Mouse (Mus musculus): ENCODE measurements at regions not wholly inside any gene's neighbourhood (a gene's known extent, or its start where the extent isn't known, plus 50 kb on each side); places are given as distances from the start of the nearest gene placed in this dataset.
"Not testable (repeated sequence)": the region's sequence is repeated elsewhere in the genome, so short reads cannot be mapped to it uniquely, and the experiment has no call there.

- no peaks in the 10 kb centered on the region for H3K4me1 ChIP-seq (ENCODE audit: control insufficient read depth, insufficient read depth, low read length)
- H3K4me3 ChIP-seq (ENCODE audit: insufficient read depth, low read length) = no peak overlapping the region
- TF ChIP-seq POLR2A (IDR thresholded peaks at IDR 0.05; ENCODE audit: extremely low read depth, insufficient read depth, low read length) (no peak), CTCF (IDR thresholded peaks at IDR 0.05; ENCODE audit: extremely low read depth, insufficient read depth, low read length) (no peak)
- H3K27ac ChIP-seq (ENCODE audit: insufficient read depth, low read length) = no peak overlapping the region
Observed at GRCm38 (mm10) chr6:102005627-102006026, 567.3 kb downstream of the Cntn3 start.

DNA sequence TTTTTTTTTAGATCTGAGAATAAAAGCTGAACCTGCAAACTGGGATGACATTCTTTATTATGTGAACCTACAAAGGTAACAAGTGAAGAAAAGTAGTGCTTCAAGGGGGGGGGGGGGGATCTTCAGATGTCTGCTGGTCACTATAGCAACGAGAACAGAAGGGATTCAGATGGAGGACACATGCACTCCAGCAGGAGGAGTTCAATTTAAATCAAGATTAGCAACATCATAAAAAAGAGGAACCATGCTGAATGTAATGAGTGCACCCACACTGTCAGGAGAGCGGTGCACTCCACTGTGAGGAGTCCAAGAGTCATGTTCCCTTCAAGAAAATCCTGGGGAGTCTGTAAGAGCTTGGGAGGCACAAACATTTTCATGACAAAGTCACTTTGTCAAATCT is 574.7 kb downstream of the Cntn3 start:
- Histone ChIP-seq H3K4me3 (ENCODE audit: insufficient read depth, low read length) (no peak overlapping the region), H3K27ac (ENCODE audit: insufficient read depth, low read length) (no peak overlapping the region), H3K4me1 (ENCODE audit: control insufficient read depth, insufficient read depth, low read length) (no peaks in the 10 kb centered on the region; the same call in 1 of the 2 replicates)
- TF ChIP-seq CTCF (IDR thresholded peaks at IDR 0.05; ENCODE audit: extremely low read depth, insufficient read depth, low read length) (no peak), POLR2A (IDR thresholded peaks at IDR 0.05; ENCODE audit: extremely low read depth, insufficient read depth, low read length) (no peak)

- Histone ChIP-seq H3K27ac (ENCODE audit: insufficient read depth, low read length) (no peak overlapping the region), H3K4me1 (ENCODE audit: control insufficient read depth, insufficient read depth, low read length) (peaks cover 2% of the 10 kb centered on the region; the same call in 1 of the 2 replicates), H3K4me3 (ENCODE audit: insufficient read depth, low read length) (no peak overlapping the region)
- TF ChIP-seq CTCF (IDR thresholded peaks at IDR 0.05; ENCODE audit: extremely low read depth, insufficient read depth, low read length) (no peak), POLR2A (IDR thresholded peaks at IDR 0.05; ENCODE audit: extremely low read depth, insufficient read depth, low read length) (no peak)
Observed at GRCm38 (mm10) chr6:101997629-101998028, 575.3 kb downstream of the Cntn3 start.

GRCm38 (mm10) chr6:101992815-101993214 is 580.1 kb downstream of the Cntn3 start:
- H3K4me3 ChIP-seq (ENCODE audit: insufficient read depth, low read length) = no peak overlapping the region
- H3K27ac ChIP-seq (ENCODE audit: insufficient read depth, low read length) = peak overlapping the region; percentile 89; the same call in 1 of the 2 replicates
- H3K4me1 ChIP-seq (ENCODE audit: control insufficient read depth, insufficient read depth, low read length) = peaks cover 2% of the 10 kb centered on the region; the same call in 1 of the 2 replicates
- TF ChIP-seq POLR2A (IDR thresholded peaks at IDR 0.05; ENCODE audit: extremely low read depth, insufficient read depth, low read length) (no peak), CTCF (IDR thresholded peaks at IDR 0.05; ENCODE audit: extremely low read depth, insufficient read depth, low read length) (no peak)

- TF ChIP-seq CTCF (IDR thresholded peaks at IDR 0.05; ENCODE audit: extremely low read depth, insufficient read depth, low read length) = no peak
- TF ChIP-seq POLR2A (IDR thresholded peaks at IDR 0.05; ENCODE audit: extremely low read depth, insufficient read depth, low read length) = no peak
- Histone ChIP-seq H3K4me1 (ENCODE audit: control insufficient read depth, insufficient read depth, low read length) (no peaks in the 10 kb centered on the region), H3K27ac (ENCODE audit: insufficient read depth, low read length) (no peak overlapping the region), H3K4me3 (ENCODE audit: insufficient read depth, low read length) (no peak overlapping the region)
Observed at GRCm38 (mm10) chr6:101981656-101982055, 591.2 kb downstream of the Cntn3 start.

GRCm38 (mm10) chr6:101979213-101979612 is 593.7 kb downstream of the Cntn3 start:
- H3K4me1 ChIP-seq (ENCODE audit: control insufficient read depth, insufficient read depth, low read length) = no peaks in the 10 kb centered on the region
- TF ChIP-seq CTCF (IDR thresholded peaks at IDR 0.05; ENCODE audit: extremely low read depth, insufficient read depth, low read length) = no peak
- TF ChIP-seq POLR2A (IDR thresholded peaks at IDR 0.05; ENCODE audit: extremely low read depth, insufficient read depth, low read length) = no peak
- H3K27ac ChIP-seq (ENCODE audit: insufficient read depth, low read length) = no peak overlapping the region
- no peak overlapping the region for H3K4me3 ChIP-seq (ENCODE audit: insufficient read depth, low read length)

GRCm38 (mm10) chr6:101964941-101965340 is 587.2 kb upstream of the Pdzrn3 start:
- Histone ChIP-seq H3K27ac (ENCODE audit: insufficient read depth, low read length) (no peak overlapping the region), H3K4me3 (ENCODE audit: insufficient read depth, low read length) (no peak overlapping the region), H3K4me1 (ENCODE audit: control insufficient read depth, insufficient read depth, low read length) (no peaks in the 10 kb centered on the region)
- no peak for TF ChIP-seq CTCF (IDR thresholded peaks at IDR 0.05; ENCODE audit: extremely low read depth, insufficient read depth, low read length)
- no peak for TF ChIP-seq POLR2A (IDR thresholded peaks at IDR 0.05; ENCODE audit: extremely low read depth, insufficient read depth, low read length)

- H3K27ac ChIP-seq (ENCODE audit: insufficient read depth, low read length); H3K4me1 ChIP-seq (ENCODE audit: control insufficient read depth, insufficient read depth, low read length); H3K4me3 ChIP-seq (ENCODE audit: insufficient read depth, low read length): not testable (repeated sequence)
Observed at GRCm38 (mm10) chr6:101961476-101961875, 583.8 kb upstream of the Pdzrn3 start.

GRCm38 (mm10) chr6:101949681-101950080 is 572.0 kb upstream of the Pdzrn3 start:
- Histone ChIP-seq H3K27ac (ENCODE audit: insufficient read depth, low read length) (no peak overlapping the region), H3K4me3 (ENCODE audit: insufficient read depth, low read length) (no peak overlapping the region), H3K4me1 (ENCODE audit: control insufficient read depth, insufficient read depth, low read length) (no peaks in the 10 kb centered on the region)
- TF ChIP-seq CTCF (IDR thresholded peaks at IDR 0.05; ENCODE audit: extremely low read depth, insufficient read depth, low read length) (no peak), POLR2A (IDR thresholded peaks at IDR 0.05; ENCODE audit: extremely low read depth, insufficient read depth, low read length) (no peak)

DNA sequence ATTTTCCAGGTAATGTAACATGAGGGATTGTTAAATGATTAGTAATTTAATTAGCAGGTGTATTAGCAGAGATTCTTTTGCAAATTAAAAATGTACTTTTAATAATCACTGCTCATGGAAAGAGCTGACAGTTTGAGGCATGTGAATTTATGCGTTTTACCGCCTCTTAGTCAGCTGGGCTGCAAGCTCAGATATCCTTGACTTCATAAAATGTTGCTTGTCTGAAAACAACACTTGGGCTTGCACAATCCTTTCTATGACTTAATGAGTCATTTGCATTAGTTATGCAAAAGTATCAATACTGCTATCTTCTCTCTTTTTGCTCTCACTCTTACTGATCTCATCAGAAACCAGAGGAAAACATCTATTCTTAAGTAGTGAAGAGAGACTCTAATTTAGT is 571.3 kb upstream of the Pdzrn3 start:
- Histone ChIP-seq H3K4me1 (ENCODE audit: control insufficient read depth, insufficient read depth, low read length) (no peaks in the 10 kb centered on the region), H3K4me3 (ENCODE audit: insufficient read depth, low read length) (no peak overlapping the region), H3K27ac (ENCODE audit: insufficient read depth, low read length) (no peak overlapping the region)
- TF ChIP-seq CTCF (IDR thresholded peaks at IDR 0.05; ENCODE audit: extremely low read depth, insufficient read depth, low read length) = no peak
- TF ChIP-seq POLR2A (IDR thresholded peaks at IDR 0.05; ENCODE audit: extremely low read depth, insufficient read depth, low read length) = no peak

All from cortical plate, adult 2 months (tissue).